Mouse (Mus musculus) liver, embryonic 15.5 days (tissue): ENCODE results near the gene Stn1. TPM values are rescaled to one million over a fixed set of nuclear protein-coding genes. Genes with fewer than 3 reads are reported as not detected.

ENCODE experiments used
- ATAC-seq: fragments of 200-750 bp; cut with Nextera tagmentation; 2 replicates; pipeline ENCODE4 v1.8.0; 2017; ENCODE audit warnings: moderate number of reproducible peaks, mild to moderate bottlenecking, moderate library complexity; ENCODE audit not compliant: insufficient read depth
- H3K27ac ChIP-seq: fragments of 300-500 bp; sonication (generic); replicated peaks from 2 replicates; pipeline ENCODE4 v1.5.1; 2015; ENCODE audit warnings: mild to moderate bottlenecking, inconsistent platforms
- H3K27me3 ChIP-seq: fragments of 300-500 bp; sonication (generic); 2 replicates; pipeline ENCODE4 v1.6.1; 2015; ENCODE audit warnings: mild to moderate bottlenecking, inconsistent platforms
- H3K36me3 ChIP-seq: fragments of 300-500 bp; sonication (generic); replicated peaks from 2 replicates; pipeline ENCODE4 v1.6.1; 2015; ENCODE audit warnings: moderate library complexity, mild to moderate bottlenecking, inconsistent platforms
- H3K4me1 ChIP-seq: fragments of 300-500 bp; sonication (generic); replicated peaks from 2 replicates; pipeline ENCODE4 v1.6.1; 2015; ENCODE audit warnings: inconsistent platforms
- H3K4me2 ChIP-seq: fragments of 300-500 bp; sonication (generic); 2 replicates; pipeline ENCODE4 v1.6.1; 2015; ENCODE audit warnings: moderate library complexity, mild to moderate bottlenecking, inconsistent platforms
- H3K4me3 ChIP-seq: fragments of 300-500 bp; sonication (generic); replicated peaks from 2 replicates; pipeline ENCODE4 v1.5.1; 2015; ENCODE audit warnings: mild to moderate bottlenecking, inconsistent platforms
- H3K9ac ChIP-seq: fragments of 300-500 bp; sonication (generic); 2 replicates; pipeline ENCODE4 v1.6.1; 2015; ENCODE audit warnings: moderate library complexity, mild to moderate bottlenecking, inconsistent platforms
- H3K9me3 ChIP-seq: fragments of 300-500 bp; sonication (generic); replicated peaks from 2 replicates; pipeline ENCODE4 v1.6.1; 2016; ENCODE audit warnings: inconsistent platforms
- WGBS: fragments of 180-500 bp; shearing (Covaris S2); methylation state at CpG from one replicate; pipeline ENCODE4 v1.1.7; 2015; ENCODE audit warnings: mixed read lengths; ENCODE audit not compliant: insufficient replicate concordance; 5-methylcytosine and 5-hydroxymethylcytosine counted together
- polyA plus RNA-seq: library from polyadenylated mRNA; unstranded; fragments of >200 nt; fragmentation: Nextera tagmentation; extraction: Ambion mirVana; gene quantifications from 2 replicates; pipeline ENCODE4 v1.2.1, GENCODE M21; 2015

Gene Stn1
- polyA plus RNA-seq, 1 experiment from 2014 or later, result 8.4 TPM

DNA sequence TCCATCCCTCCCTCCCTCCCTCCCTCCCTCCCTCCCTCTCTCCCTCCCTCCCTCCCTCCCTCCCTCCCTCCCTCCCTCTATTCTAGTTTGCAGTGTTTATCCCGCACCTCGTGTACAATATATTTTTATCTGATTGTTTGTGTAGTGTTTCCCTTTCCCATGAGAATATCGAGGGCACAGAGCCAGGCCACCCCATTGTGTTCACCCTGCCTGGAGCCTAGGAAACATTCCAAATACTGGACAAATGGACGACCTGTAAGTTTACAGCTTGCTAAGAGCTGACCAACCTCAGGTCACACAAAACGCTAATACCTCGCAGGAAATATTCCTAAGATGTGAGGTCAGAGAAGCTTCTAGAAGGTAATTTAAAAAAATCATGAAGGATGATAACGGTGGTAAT lies 85.1 kb downstream of the Stn1 start:
- Histone ChIP-seq H3K9me3 (no peaks in the 10 kb centered on the region), H3K9ac (no peak overlapping the region), H3K27ac (no peak overlapping the region), H3K4me1 (peaks cover 80% of the 10 kb centered on the region), H3K27me3 (no peaks in the 10 kb centered on the region; the same call in 1 of the 2 replicates), H3K4me3 (no peak overlapping the region), H3K4me2 (no peak overlapping the region), H3K36me3 (no peaks in the 10 kb centered on the region)
- ATAC-seq, result no peak
- WGBS, result 53% methylated on average over 6 of the region's 7 CpGs

DNA sequence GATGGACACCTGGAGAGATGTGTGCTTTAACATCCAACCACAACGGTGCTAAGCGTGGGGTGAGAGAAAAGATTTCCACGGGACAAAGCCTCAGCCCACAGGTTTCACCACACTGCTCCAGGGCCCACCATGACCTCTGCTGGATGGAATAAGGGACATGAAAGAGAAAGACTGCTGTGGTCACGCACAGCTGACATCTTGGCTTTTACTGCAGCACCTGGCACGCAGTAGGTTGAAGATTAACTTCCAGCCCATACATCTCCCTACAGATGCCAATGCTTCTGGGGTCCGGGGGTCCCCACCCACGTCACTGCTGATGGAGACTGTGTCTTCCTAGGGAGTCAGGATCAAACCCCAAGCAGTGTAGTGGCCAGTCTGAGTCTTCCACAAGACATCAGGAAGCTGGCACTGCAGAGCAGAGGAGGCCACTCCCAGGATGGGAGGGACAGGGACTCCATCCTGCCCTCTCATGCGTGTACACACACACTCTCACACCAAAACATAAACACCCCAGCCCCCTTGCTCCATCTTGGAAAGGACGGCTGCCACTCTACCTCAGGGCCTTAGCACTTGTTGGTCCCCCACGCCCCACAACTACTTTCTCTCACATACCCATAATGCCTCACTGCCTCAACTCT lies 85.7 kb downstream of the Stn1 start:
- no peaks in the 10 kb centered on the region; the same call in 1 of the 2 replicates for H3K27me3 ChIP-seq
- H3K4me2 ChIP-seq, result no peak overlapping the region
- no peaks in the 10 kb centered on the region for H3K9me3 ChIP-seq
- H3K36me3 ChIP-seq, result no peaks in the 10 kb centered on the region
- no peak overlapping the region for H3K9ac ChIP-seq
- no peak overlapping the region for H3K4me3 ChIP-seq
- H3K4me1 ChIP-seq, result peaks cover 80% of the 10 kb centered on the region
- no peak for ATAC-seq
- 0 out of 2 replicates have a peak overlapping the region, but pooled peaks have one; percentile 3 for H3K27ac ChIP-seq
- WGBS, result 65% methylated on average over 10 of the region's 10 CpGs

Other genes with a start within 250 kb of the Stn1 start
- gene Sh3pxd2a, start 73.1 kb downstream of the Stn1 start, polyA plus RNA-seq, result 0.50 and 0.63 TPM in 2 replicates
- gene Slk, start 42.2 kb upstream of the Stn1 start, polyA plus RNA-seq, result 5.4 and 6.5 TPM in 2 replicates
- 0.15 and 0.20 TPM in 2 replicates for gene Col17a1, start 154.6 kb upstream of the Stn1 start, polyA plus RNA-seq
- gene Sfr1, start 194.2 kb upstream of the Stn1 start, polyA plus RNA-seq, result 53.7 and 60.6 TPM in 2 replicates